Mouse (Mus musculus): Measurements from ENCODE around the gene Svs1. TPM values are rescaled to one million over a fixed set of nuclear protein-coding genes. Genes with fewer than 3 reads are reported as not detected.

Svs1 gene
- polyA plus RNA-seq (2015; fragmentation: Nextera tagmentation; extraction: Ambion mirVana): not detected in 2 replicates

GRCm38 (mm10) chr6:48986444-48986990 is at the start of gene Svs1:
Svs1 (plus strand) TSS chr6:48986861.
- no peak within 1 kb of the TSS for H3K4me2 ChIP-seq (replicated peaks; ENCODE audit: low read depth)
- H3K36me3 ChIP-seq (ENCODE audit: control insufficient read depth, insufficient read depth, low read length): no peaks in the 10 kb centered on the region
- ATAC-seq (ENCODE audit: low FRiP score, low TSS enrichment): no peak

GRCm38 (mm10) chr6:48949596-48949995 is 37.1 kb upstream of the Svs1 start:
- no peak overlapping the region for H3K4me3 ChIP-seq (ENCODE audit: low read depth, low read length)
- H3K4me2 ChIP-seq (replicated peaks; ENCODE audit: low read depth): no peak overlapping the region
- no peak overlapping the region for H3K27ac ChIP-seq (replicated peaks)
- no peak overlapping the region for H3K9ac ChIP-seq (ENCODE audit: low read length)
- H3K9me3 ChIP-seq (ENCODE audit: control insufficient read depth, low read length): no peaks in the 10 kb centered on the region
- H3K27me3 ChIP-seq (ENCODE audit: control insufficient read depth, insufficient read depth, low read length): no peaks in the 10 kb centered on the region
- 67% methylated on average over 2 of the region's 2 CpGs for WGBS
- DNase-seq (ENCODE audit: low spot score) (no peak), ATAC-seq (ENCODE audit: low FRiP score, low TSS enrichment) (no peak)
- no peak for TF ChIP-seq CTCF (IDR thresholded peaks at IDR 0.05; ENCODE audit: low read depth)
- TF ChIP-seq EP300 (optimal IDR thresholded peaks at IDR 0.05): no peak
- no peaks in the 10 kb centered on the region for H3K36me3 ChIP-seq (ENCODE audit: control insufficient read depth, insufficient read depth, low read length)
- no peaks in the 10 kb centered on the region for H3K4me1 ChIP-seq (replicated peaks; ENCODE audit: control insufficient read depth, insufficient read depth)

More at GRCm38 (mm10) chr6:48986444-48986990, at the start of gene Svs1:
- Histone ChIP-seq H3K4me1 (replicated peaks; ENCODE audit: control insufficient read depth, insufficient read depth) (no peaks in the 10 kb centered on the region), H3K27me3 (ENCODE audit: control insufficient read depth, insufficient read depth, low read length) (no peaks in the 10 kb centered on the region), H3K9me3 (ENCODE audit: control insufficient read depth, low read length) (no peaks in the 10 kb centered on the region), H3K9ac (ENCODE audit: low read length) (no peak within 1 kb of the TSS), H3K27ac (replicated peaks) (no peak within 1 kb of the TSS), H3K4me3 (ENCODE audit: low read depth, low read length) (no peak within 1 kb of the TSS)
- TF ChIP-seq EP300 (optimal IDR thresholded peaks at IDR 0.05) (no peak), CTCF (IDR thresholded peaks at IDR 0.05; ENCODE audit: low read depth) (no peak)
- DNase-seq (ENCODE audit: low spot score): no peak
- WGBS: 40% methylated on average over 7 of the region's 7 CpGs

- WGBS: 84% methylated on average over 5 of the region's 5 CpGs
- H3K27ac ChIP-seq (replicated peaks): no peak overlapping the region
- TF ChIP-seq CTCF (IDR thresholded peaks at IDR 0.05; ENCODE audit: low read depth): no peak
- TF ChIP-seq EP300 (optimal IDR thresholded peaks at IDR 0.05): no peak
- no peaks in the 10 kb centered on the region for H3K36me3 ChIP-seq (ENCODE audit: control insufficient read depth, insufficient read depth, low read length)
- ATAC-seq (ENCODE audit: low FRiP score, low TSS enrichment): no peak
- DNase-seq (ENCODE audit: low spot score): no peak
- no peaks in the 10 kb centered on the region for H3K9me3 ChIP-seq (ENCODE audit: control insufficient read depth, low read length)
- no peak overlapping the region for H3K4me3 ChIP-seq (ENCODE audit: low read depth, low read length)
- no peaks in the 10 kb centered on the region for H3K4me1 ChIP-seq (replicated peaks; ENCODE audit: control insufficient read depth, insufficient read depth)
- H3K27me3 ChIP-seq (ENCODE audit: control insufficient read depth, insufficient read depth, low read length): no peaks in the 10 kb centered on the region
- no peak overlapping the region for H3K9ac ChIP-seq (ENCODE audit: low read length)
- no peak overlapping the region for H3K4me2 ChIP-seq (replicated peaks; ENCODE audit: low read depth)
These were observed 36.0 kb upstream of the Svs1 start for GRCm38 (mm10) chr6:48950676-48951075.

GRCm38 (mm10) chr6:48951630-48952029 is 35.0 kb upstream of the Svs1 start:
- WGBS: 80% methylated on average over 6 of the region's 6 CpGs

GRCm38 (mm10) chr6:48953220-48953619 is 33.4 kb upstream of the Svs1 start:
- no peaks in the 10 kb centered on the region for H3K9me3 ChIP-seq (ENCODE audit: control insufficient read depth, low read length)
- no peak overlapping the region for H3K4me3 ChIP-seq (ENCODE audit: low read depth, low read length)
- H3K27me3 ChIP-seq (ENCODE audit: control insufficient read depth, insufficient read depth, low read length): no peaks in the 10 kb centered on the region
- H3K27ac ChIP-seq (replicated peaks): no peak overlapping the region
- no peaks in the 10 kb centered on the region for H3K4me1 ChIP-seq (replicated peaks; ENCODE audit: control insufficient read depth, insufficient read depth)
- 81% methylated on average over 5 of the region's 5 CpGs for WGBS
- no peak overlapping the region for H3K4me2 ChIP-seq (replicated peaks; ENCODE audit: low read depth)
- DNase-seq (ENCODE audit: low spot score) (no peak), ATAC-seq (ENCODE audit: low FRiP score, low TSS enrichment) (no peak)
- H3K36me3 ChIP-seq (ENCODE audit: control insufficient read depth, insufficient read depth, low read length): no peaks in the 10 kb centered on the region
- no peak overlapping the region for H3K9ac ChIP-seq (ENCODE audit: low read length)
- TF ChIP-seq EP300 (optimal IDR thresholded peaks at IDR 0.05) (no peak), CTCF (IDR thresholded peaks at IDR 0.05; ENCODE audit: low read depth) (no peak)

More at GRCm38 (mm10) chr6:48951630-48952029, 35.0 kb upstream of the Svs1 start:
- H3K36me3 ChIP-seq (ENCODE audit: control insufficient read depth, insufficient read depth, low read length): no peaks in the 10 kb centered on the region
- no peak overlapping the region for H3K4me2 ChIP-seq (replicated peaks; ENCODE audit: low read depth)
- H3K4me3 ChIP-seq (ENCODE audit: low read depth, low read length): no peak overlapping the region
- H3K9ac ChIP-seq (ENCODE audit: low read length): no peak overlapping the region
- DNase-seq (ENCODE audit: low spot score) (no peak), ATAC-seq (ENCODE audit: low FRiP score, low TSS enrichment) (no peak)
- no peaks in the 10 kb centered on the region for H3K4me1 ChIP-seq (replicated peaks; ENCODE audit: control insufficient read depth, insufficient read depth)
- H3K27me3 ChIP-seq (ENCODE audit: control insufficient read depth, insufficient read depth, low read length): no peaks in the 10 kb centered on the region
- no peak overlapping the region for H3K27ac ChIP-seq (replicated peaks)
- TF ChIP-seq EP300 (optimal IDR thresholded peaks at IDR 0.05): no peak
- H3K9me3 ChIP-seq (ENCODE audit: control insufficient read depth, low read length): no peaks in the 10 kb centered on the region

- Histone ChIP-seq H3K27me3 (ENCODE audit: control insufficient read depth, insufficient read depth, low read length) (no peaks in the 10 kb centered on the region), H3K4me3 (ENCODE audit: low read depth, low read length) (no peak overlapping the region), H3K27ac (replicated peaks) (no peak overlapping the region), H3K9ac (ENCODE audit: low read length) (no peak overlapping the region), H3K4me1 (replicated peaks; ENCODE audit: control insufficient read depth, insufficient read depth) (no peaks in the 10 kb centered on the region), H3K9me3 (ENCODE audit: control insufficient read depth, low read length) (no peaks in the 10 kb centered on the region), H3K36me3 (ENCODE audit: control insufficient read depth, insufficient read depth, low read length) (no peaks in the 10 kb centered on the region), H3K4me2 (replicated peaks; ENCODE audit: low read depth) (no peak overlapping the region)
- WGBS: 79% methylated on average over 5 of the region's 5 CpGs
- TF ChIP-seq EP300 (optimal IDR thresholded peaks at IDR 0.05) (no peak), CTCF (IDR thresholded peaks at IDR 0.05; ENCODE audit: low read depth) (no peak)
- DNase-seq (ENCODE audit: low spot score) (no peak), ATAC-seq (ENCODE audit: low FRiP score, low TSS enrichment) (no peak)
These were observed 32.5 kb upstream of the Svs1 start for GRCm38 (mm10) chr6:48954211-48954610.

Measured in stomach, postnatal 0 days (tissue).